Mouse (Mus musculus) megakaryocyte, embryonic 14.5 days (primary cell): ENCODE data around the gene Itga7. TPM values are rescaled to one million over a fixed set of nuclear protein-coding genes. Genes with fewer than 3 reads are reported as not detected.

Experiments
- H3K27me3 ChIP-seq: replicated peaks from 2 replicates; pipeline ENCODE3; 2012; ENCODE audit warnings: inconsistent platforms
- H3K36me3 ChIP-seq: replicated peaks from 2 replicates; pipeline ENCODE3; 2012; ENCODE audit warnings: low read length, inconsistent platforms, mixed read lengths
- H3K4me1 ChIP-seq: 2 replicates; pipeline ENCODE4 v1.6.1; 2012; ENCODE audit warnings: inconsistent platforms
- H3K4me3 ChIP-seq: replicated peaks from 2 replicates; pipeline ENCODE3; 2012; ENCODE audit warnings: moderate library complexity, mild to moderate bottlenecking, inconsistent platforms
- H3K9me3 ChIP-seq: 2 replicates; pipeline ENCODE4 v1.6.1; 2012; ENCODE audit warnings: inconsistent platforms
- FLI1 ChIP-seq: IDR thresholded peaks from 2 replicates; pipeline ENCODE4 v1.6.1; 2012; ENCODE audit warnings: low read length, inconsistent platforms, mixed read lengths
- GATA1 ChIP-seq: IDR thresholded peaks from 3 replicates; pipeline ENCODE4 v1.6.1; 2012; ENCODE audit warnings: mixed read lengths, low read length, inconsistent platforms, borderline replicate concordance
- polyA plus RNA-seq: library from polyadenylated mRNA; stranded (reverse); fragments of >175 nt; gene quantifications from 2 replicates; pipeline ENCODE4 v1.2.3, GENCODE M21; 2012; ENCODE audit warnings: low replicate concordance; ENCODE audit not compliant: insufficient read depth

Itga7 gene
- polyA plus RNA-seq, 1 experiment: 1.1 TPM

GRCm38 (mm10) chr10:128950208-128950887 lies 16.7 kb downstream of the Itga7 start:
- TF ChIP-seq GATA1 (no peak), FLI1 (no peak)
- no peaks in the 10 kb centered on the region for H3K36me3 ChIP-seq
- H3K4me3 ChIP-seq: no peak overlapping the region
- H3K27me3 ChIP-seq: peaks cover 46% of the 10 kb centered on the region
- H3K9me3 ChIP-seq: no peaks in the 10 kb centered on the region; the same call in 1 of the 2 replicates
- H3K4me1 ChIP-seq: peaks cover 26% of the 10 kb centered on the region

DNA sequence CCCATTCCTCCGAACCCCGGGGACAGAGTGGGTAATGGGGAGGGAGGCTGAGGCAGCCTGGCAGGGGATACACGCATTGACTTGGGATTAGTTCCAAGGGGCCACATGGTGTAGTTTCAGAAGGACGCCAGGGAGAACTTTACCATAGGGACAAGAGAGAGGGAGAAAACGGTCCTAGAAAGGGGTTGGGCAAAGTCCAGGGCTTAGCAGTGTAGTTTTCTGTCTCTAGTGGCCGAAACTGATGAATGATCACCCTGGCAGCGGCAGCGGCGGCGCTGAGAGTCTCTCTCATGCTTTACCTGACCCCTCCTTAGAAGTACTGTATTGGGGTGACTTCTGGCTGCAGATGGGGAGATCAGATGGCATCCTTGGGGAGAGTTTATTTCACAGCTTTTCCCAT lies 24.7 kb downstream of the Itga7 start:
- Histone ChIP-seq H3K27me3 (peaks cover 49% of the 10 kb centered on the region), H3K4me1 (peaks cover 21% of the 10 kb centered on the region), H3K4me3 (no peak overlapping the region), H3K9me3 (no peaks in the 10 kb centered on the region; the same call in 1 of the 2 replicates), H3K36me3 (no peaks in the 10 kb centered on the region)
- TF ChIP-seq GATA1 (no peak), FLI1 (no peak)

DNA sequence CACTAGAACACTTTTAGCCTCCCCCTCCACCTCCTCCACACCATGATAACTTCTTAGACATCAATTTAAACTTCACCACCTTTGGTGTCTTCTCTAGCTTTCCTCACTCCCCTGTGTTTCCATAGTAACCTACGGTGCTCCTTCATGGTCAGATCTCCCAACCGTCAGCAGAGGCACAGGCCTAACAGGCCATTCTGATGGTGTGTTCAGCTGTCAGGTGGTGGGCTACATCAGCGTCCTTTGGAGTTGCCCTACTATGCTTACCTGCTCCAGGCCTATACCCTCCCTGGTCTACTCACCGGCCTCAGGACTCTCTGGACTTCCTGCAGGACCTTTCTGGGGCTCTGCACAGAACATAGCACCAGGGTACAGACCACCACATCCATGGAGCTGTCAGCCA lies 26.5 kb downstream of the Itga7 start:
- no peak for TF ChIP-seq FLI1
- TF ChIP-seq GATA1: no peak
- Histone ChIP-seq H3K4me3 (no peak overlapping the region), H3K36me3 (no peaks in the 10 kb centered on the region), H3K9me3 (no peaks in the 10 kb centered on the region; the same call in 1 of the 2 replicates), H3K4me1 (peaks cover 21% of the 10 kb centered on the region), H3K27me3 (peaks cover 42% of the 10 kb centered on the region)

DNA sequence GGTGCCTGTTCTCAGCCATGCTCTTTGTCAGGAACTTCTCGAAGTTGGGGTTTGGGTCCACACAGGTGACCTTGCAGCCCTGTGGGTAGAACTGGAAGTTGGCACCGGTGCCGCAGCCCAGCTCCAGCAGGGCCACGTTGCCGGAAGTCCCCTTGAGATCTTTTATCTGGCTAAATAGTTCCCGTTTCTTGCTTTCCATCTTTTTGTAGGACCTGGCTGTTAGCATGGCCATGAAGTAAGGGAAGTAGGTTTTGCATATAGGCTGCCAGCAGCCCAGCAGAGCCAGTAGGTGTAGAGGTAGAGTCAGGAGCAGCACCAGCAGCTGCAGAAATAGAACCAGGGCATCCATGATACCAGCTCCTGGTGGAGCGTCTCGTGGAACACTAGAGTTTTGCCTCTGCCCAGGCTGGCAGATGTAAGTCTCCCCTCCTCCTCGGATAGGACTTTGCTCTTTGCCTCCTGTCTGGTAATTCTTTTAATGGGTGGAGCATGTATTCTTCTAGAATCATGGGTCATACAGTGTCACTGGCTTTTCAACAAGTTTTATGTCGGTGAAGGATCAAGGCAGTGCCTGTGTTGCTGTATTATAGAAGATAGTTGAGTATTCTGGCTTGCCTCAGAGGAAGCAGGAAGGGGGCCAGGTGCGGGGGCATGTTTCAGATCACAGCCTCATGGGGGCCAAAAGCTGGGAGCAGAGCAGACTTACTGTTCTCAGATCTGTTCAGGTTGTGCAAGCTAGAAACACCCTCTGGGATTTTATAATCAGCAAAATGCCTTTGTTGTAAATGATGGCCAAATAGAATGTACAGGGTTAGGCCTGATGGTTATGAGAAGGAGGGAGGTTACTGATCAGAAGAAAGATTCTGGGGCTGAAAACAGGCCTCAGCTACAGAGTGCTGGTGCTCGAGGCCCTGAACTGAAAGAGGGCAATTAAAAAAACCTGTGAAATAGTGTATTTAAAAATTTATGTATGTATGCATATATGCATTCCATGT lies 27.3 kb downstream of the Itga7 start, which contains the start of gene Mettl7b:
Mettl7b (minus strand) TSS at position 399 of the 995 bp plus-strand sequence.
- no peaks in the 10 kb centered on the region; the same call in 1 of the 2 replicates for H3K9me3 ChIP-seq
- peaks cover 36% of the 10 kb centered on the region for H3K27me3 ChIP-seq
- no peaks in the 10 kb centered on the region for H3K36me3 ChIP-seq
- no peak within 1 kb of the TSS for H3K4me3 ChIP-seq
- peaks cover 20% of the 10 kb centered on the region for H3K4me1 ChIP-seq
- TF ChIP-seq GATA1 (no peak), FLI1 (no peak)

GRCm38 (mm10) chr10:128964961-128965360 lies 31.3 kb downstream of the Itga7 start:
- Histone ChIP-seq H3K9me3 (no peaks in the 10 kb centered on the region), H3K27me3 (peaks cover 5% of the 10 kb centered on the region), H3K4me1 (peaks cover 27% of the 10 kb centered on the region), H3K4me3 (no peak overlapping the region), H3K36me3 (no peaks in the 10 kb centered on the region)
- TF ChIP-seq FLI1 (no peak), GATA1 (no peak)

DNA sequence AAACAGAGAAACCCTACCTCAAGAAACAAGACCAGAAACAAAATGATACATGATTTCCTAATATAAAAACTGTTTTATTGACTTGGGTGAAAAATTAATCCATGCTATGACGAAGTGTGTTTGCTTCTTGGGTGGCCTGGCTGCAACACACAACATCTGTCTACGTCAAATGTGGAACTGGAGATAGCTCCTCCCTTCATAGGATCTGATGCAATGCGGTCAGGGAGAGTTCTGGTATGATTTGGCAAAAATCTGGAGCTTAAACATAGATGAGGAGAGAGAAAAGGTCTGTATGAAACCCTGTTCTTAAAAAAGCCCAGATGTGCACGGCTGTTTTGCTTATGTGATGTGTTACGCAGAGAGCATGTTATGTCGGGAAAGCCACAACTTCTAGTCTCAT lies 32.3 kb downstream of the Itga7 start:
- Histone ChIP-seq H3K27me3 (no peaks in the 10 kb centered on the region), H3K4me1 (peaks cover 30% of the 10 kb centered on the region), H3K4me3 (no peak overlapping the region), H3K9me3 (no peaks in the 10 kb centered on the region), H3K36me3 (no peaks in the 10 kb centered on the region)
- TF ChIP-seq FLI1 (no peak), GATA1 (no peak)

DNA sequence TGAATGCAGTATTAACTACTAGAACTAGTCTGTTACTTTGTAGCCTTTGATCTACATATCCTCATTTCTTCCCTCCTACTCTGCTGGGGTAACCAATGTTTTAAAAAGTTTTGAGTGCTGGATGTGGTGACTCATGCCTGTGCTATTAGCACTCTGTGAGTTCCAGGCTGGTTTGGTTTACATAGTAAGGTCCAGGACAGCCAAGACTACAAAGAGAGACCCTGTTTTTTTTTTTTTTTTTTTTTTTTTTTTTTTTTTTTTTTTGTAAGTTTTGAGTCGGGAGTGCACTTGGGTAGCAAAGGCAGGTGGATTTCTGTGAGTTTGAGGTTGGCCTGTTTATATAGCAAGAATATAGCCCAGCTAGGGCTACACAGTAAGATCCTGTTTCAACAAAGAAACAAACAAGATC lies 34.7 kb downstream of the Itga7 start:
- no peak for TF ChIP-seq FLI1
- TF ChIP-seq GATA1: no peak
- H3K4me1 ChIP-seq: peaks cover 30% of the 10 kb centered on the region

GRCm38 (mm10) chr10:128970740-128971250 lies 37.2 kb downstream of the Itga7 start:
- Histone ChIP-seq H3K4me3 (no peak overlapping the region), H3K36me3 (no peaks in the 10 kb centered on the region), H3K27me3 (no peaks in the 10 kb centered on the region), H3K4me1 (peaks cover 31% of the 10 kb centered on the region), H3K9me3 (0 out of 2 replicates have a peak, but pooled peaks cover 2% of the 10 kb centered on the region)
- TF ChIP-seq FLI1 (no peak), GATA1 (no peak)

More for the DNA sequence above, 34.7 kb downstream of the Itga7 start:
- Histone ChIP-seq H3K4me3 (no peak overlapping the region), H3K27me3 (no peaks in the 10 kb centered on the region), H3K9me3 (0 out of 2 replicates have a peak, but pooled peaks cover 2% of the 10 kb centered on the region), H3K36me3 (no peaks in the 10 kb centered on the region)

- TF ChIP-seq GATA1 (no peak), FLI1 (no peak)
- Histone ChIP-seq H3K36me3 (no peaks in the 10 kb centered on the region), H3K4me3 (no peak overlapping the region), H3K4me1 (peaks cover 46% of the 10 kb centered on the region), H3K27me3 (no peaks in the 10 kb centered on the region), H3K9me3 (0 out of 2 replicates have a peak, but pooled peaks cover 2% of the 10 kb centered on the region)
These were observed 39.2 kb downstream of the Itga7 start for GRCm38 (mm10) chr10:128972841-128973240.
